Mouse (Mus musculus): ENCODE results near the gene Crtc1.

GRCm38 (mm10) chr8:70431213-70431612 is 8.2 kb downstream of the Crtc1 start:
- TF ChIP-seq CTCF (IDR thresholded peaks at IDR 0.05; ENCODE audit: low read depth) (no peak), EP300 (IDR thresholded peaks at IDR 0.05; ENCODE audit: low read depth) (no peak)

Data from liver, embryonic 14.5 days (tissue).